Mouse (Mus musculus): ENCODE results near the gene Ctc1. TPM values are rescaled to one million over a fixed set of nuclear protein-coding genes. Genes with fewer than 3 reads are reported as not detected.
A peak's percentile ranks its signal among the peaks of the same experiment; 100 is the strongest.

Ctc1 gene
- polyA plus RNA-seq, 1 experiment from 2014 or later, result 63.6 TPM

- peak overlapping the region; percentile 97 for H3K4me2 ChIP-seq
- peak overlapping the region; percentile 83 for H3K27ac ChIP-seq (ENCODE audit: low read depth)
- under 1% methylated on average over 31 of the region's 31 CpGs for WGBS
Measured at GRCm38 (mm10) chr11:69063413-69064201, 47.9 kb downstream of the Ctc1 start.

GRCm38 (mm10) chr11:69064259-69065133 lies 48.8 kb downstream of the Ctc1 start:
- Histone ChIP-seq H3K4me3 (ENCODE audit: low read depth, low read length) (peak overlapping the region; percentile 75), H3K4me1 (ENCODE audit: insufficient read depth) (peaks cover 16% of the 10 kb centered on the region), H3K4me2 (peak overlapping the region; percentile 97), H3K36me3 (ENCODE audit: insufficient read depth) (no peaks in the 10 kb centered on the region), H3K9me3 (ENCODE audit: low read depth, low read length) (no peaks in the 10 kb centered on the region), H3K27me3 (ENCODE audit: insufficient read depth, low read length) (no peaks in the 10 kb centered on the region), H3K9ac (peak overlapping the region; percentile 72), H3K27ac (ENCODE audit: low read depth) (peak overlapping the region; percentile 83; the same call in 1 of the 2 replicates)
- TF ChIP-seq CTCF (IDR thresholded peaks at IDR 0.05; ENCODE audit: low read depth), result no peak
- ATAC-seq (ENCODE audit: insufficient read depth) (no peak), DNase-seq (no peak)
- WGBS, result 47% methylated on average over 9 of the region's 9 CpGs

More at GRCm38 (mm10) chr11:69063413-69064201, 47.9 kb downstream of the Ctc1 start:
- Histone ChIP-seq H3K4me3 (ENCODE audit: low read depth, low read length) (peak overlapping the region; percentile 75), H3K36me3 (ENCODE audit: insufficient read depth) (no peaks in the 10 kb centered on the region), H3K27me3 (ENCODE audit: insufficient read depth, low read length) (no peaks in the 10 kb centered on the region), H3K4me1 (ENCODE audit: insufficient read depth) (peaks cover 17% of the 10 kb centered on the region), H3K9ac (peak overlapping the region; percentile 72), H3K9me3 (ENCODE audit: low read depth, low read length) (no peaks in the 10 kb centered on the region)
- no peak for TF ChIP-seq CTCF (IDR thresholded peaks at IDR 0.05; ENCODE audit: low read depth)
- ATAC-seq (ENCODE audit: insufficient read depth) (peak; percentile 26; the same call in 1 of the 2 replicates), DNase-seq (peak; percentile 89)

- Histone ChIP-seq H3K4me3 (ENCODE audit: low read depth, low read length) (no peak overlapping the region), H3K36me3 (ENCODE audit: insufficient read depth) (no peaks in the 10 kb centered on the region), H3K27ac (ENCODE audit: low read depth) (no peak overlapping the region), H3K4me2 (peak overlapping the region; percentile 80), H3K9ac (no peak overlapping the region), H3K9me3 (ENCODE audit: low read depth, low read length) (no peaks in the 10 kb centered on the region), H3K27me3 (ENCODE audit: insufficient read depth, low read length) (no peaks in the 10 kb centered on the region), H3K4me1 (ENCODE audit: insufficient read depth) (peaks cover 16% of the 10 kb centered on the region)
- DNase-seq (no peak), ATAC-seq (ENCODE audit: insufficient read depth) (no peak)
- no peak for TF ChIP-seq CTCF (IDR thresholded peaks at IDR 0.05; ENCODE audit: low read depth)
- 57% methylated on average over 3 of the region's 3 CpGs for WGBS
Measured at GRCm38 (mm10) chr11:69065394-69065925, 49.7 kb downstream of the Ctc1 start.

- Histone ChIP-seq H3K4me2 (peak overlapping the region; percentile 80), H3K27ac (ENCODE audit: low read depth) (no peak overlapping the region), H3K9me3 (ENCODE audit: low read depth, low read length) (no peaks in the 10 kb centered on the region), H3K9ac (peak overlapping the region; percentile 47), H3K27me3 (ENCODE audit: insufficient read depth, low read length) (no peaks in the 10 kb centered on the region), H3K36me3 (ENCODE audit: insufficient read depth) (no peaks in the 10 kb centered on the region), H3K4me1 (ENCODE audit: insufficient read depth) (peaks cover 17% of the 10 kb centered on the region), H3K4me3 (ENCODE audit: low read depth, low read length) (peak overlapping the region; percentile 38)
- WGBS, result 3% methylated on average over 29 of the region's 29 CpGs
- ATAC-seq (ENCODE audit: insufficient read depth) (no peak), DNase-seq (peak; percentile 46)
- TF ChIP-seq CTCF (IDR thresholded peaks at IDR 0.05; ENCODE audit: low read depth), result no peak
Measured at GRCm38 (mm10) chr11:69066163-69066861, 50.6 kb downstream of the Ctc1 start.

GRCm38 (mm10) chr11:69066956-69067355 lies 51.2 kb downstream of the Ctc1 start:
- Histone ChIP-seq H3K27me3 (ENCODE audit: insufficient read depth, low read length) (no peaks in the 10 kb centered on the region), H3K9ac (peak overlapping the region; percentile 47; the same call in 1 of the 2 replicates), H3K4me1 (ENCODE audit: insufficient read depth) (peaks cover 17% of the 10 kb centered on the region), H3K9me3 (ENCODE audit: low read depth, low read length) (no peaks in the 10 kb centered on the region), H3K27ac (ENCODE audit: low read depth) (peak overlapping the region; percentile 19; the same call in 1 of the 2 replicates), H3K4me3 (ENCODE audit: low read depth, low read length) (peak overlapping the region; percentile 38), H3K36me3 (ENCODE audit: insufficient read depth) (no peaks in the 10 kb centered on the region), H3K4me2 (peak overlapping the region; percentile 80)
- peak; percentile 97 for DNase-seq
- 8% methylated on average over 8 of the region's 8 CpGs for WGBS
- ATAC-seq (ENCODE audit: insufficient read depth), result no peak
- peak; percentile 86 for TF ChIP-seq CTCF (IDR thresholded peaks at IDR 0.05; ENCODE audit: low read depth)

- peaks cover 17% of the 10 kb centered on the region for H3K4me1 ChIP-seq (ENCODE audit: insufficient read depth)
- no peak for ATAC-seq (ENCODE audit: insufficient read depth)
- no peak for TF ChIP-seq CTCF (IDR thresholded peaks at IDR 0.05; ENCODE audit: low read depth)
- peak; percentile 49 for DNase-seq
- peak overlapping the region; percentile 19 for H3K27ac ChIP-seq (ENCODE audit: low read depth)
- H3K4me2 ChIP-seq, result peak overlapping the region; percentile 80; the same call in 1 of the 2 replicates
- 29% methylated on average over 6 of the region's 6 CpGs for WGBS
- H3K4me3 ChIP-seq (ENCODE audit: low read depth, low read length), result no peak overlapping the region
- no peaks in the 10 kb centered on the region for H3K9me3 ChIP-seq (ENCODE audit: low read depth, low read length)
- H3K36me3 ChIP-seq (ENCODE audit: insufficient read depth), result no peaks in the 10 kb centered on the region
- no peak overlapping the region for H3K9ac ChIP-seq
- no peaks in the 10 kb centered on the region for H3K27me3 ChIP-seq (ENCODE audit: insufficient read depth, low read length)
Measured at GRCm38 (mm10) chr11:69067601-69068000, 51.9 kb downstream of the Ctc1 start.
